Mouse (Mus musculus): ENCODE measurements around the gene Defb29. TPM values are rescaled to one million over a fixed set of nuclear protein-coding genes. Genes with fewer than 3 reads are reported as not detected.

Gene Defb29
- not detected in 2 replicates for polyA plus RNA-seq (2015; fragmentation: Nextera tagmentation; extraction: Ambion mirVana)

- no peaks in the 10 kb centered on the region for H3K27me3 ChIP-seq
- ATAC-seq (replicated peaks; ENCODE audit: insufficient number of reproducible peaks, insufficient read depth, low FRiP score, low read depth) = no peak
These were observed at the start of gene Defb29 for GRCm38 (mm10) chr2:152539944-152540710. TSS of gene Defb29 (minus strand) at chr2:152540098.

GRCm38 (mm10) chr2:152589021-152589420 lies 49.1 kb upstream of the Defb29 start:
- Histone ChIP-seq H3K4me1 (replicated peaks) (no peaks in the 10 kb centered on the region), H3K4me3 (no peak overlapping the region), H3K4me2 (no peak overlapping the region), H3K9ac (no peak overlapping the region), H3K27ac (no peak overlapping the region), H3K36me3 (no peaks in the 10 kb centered on the region), H3K27me3 (no peaks in the 10 kb centered on the region), H3K9me3 (replicated peaks) (no peaks in the 10 kb centered on the region)
- no peak for ATAC-seq (replicated peaks; ENCODE audit: insufficient number of reproducible peaks, insufficient read depth, low FRiP score, low read depth)
- WGBS = 52% methylated on average over 6 of the region's 6 CpGs

More at GRCm38 (mm10) chr2:152539944-152540710, at the start of gene Defb29:
- Histone ChIP-seq H3K9ac (no peak within 1 kb of the TSS), H3K4me1 (replicated peaks) (0 out of 2 replicates have a peak, but pooled peaks cover 3% of the 10 kb centered on the region), H3K27ac (no peak within 1 kb of the TSS), H3K4me2 (no peak within 1 kb of the TSS), H3K36me3 (no peaks in the 10 kb centered on the region), H3K4me3 (no peak within 1 kb of the TSS), H3K9me3 (replicated peaks) (no peaks in the 10 kb centered on the region)
- 53% methylated on average over 13 of the region's 13 CpGs for WGBS

GRCm38 (mm10) chr2:152588450-152588849 lies 48.6 kb upstream of the Defb29 start:
- Histone ChIP-seq H3K27ac (no peak overlapping the region), H3K9me3 (replicated peaks) (no peaks in the 10 kb centered on the region), H3K4me2 (no peak overlapping the region), H3K4me1 (replicated peaks) (no peaks in the 10 kb centered on the region), H3K9ac (no peak overlapping the region), H3K36me3 (no peaks in the 10 kb centered on the region), H3K27me3 (no peaks in the 10 kb centered on the region), H3K4me3 (no peak overlapping the region)
- ATAC-seq (replicated peaks; ENCODE audit: insufficient number of reproducible peaks, insufficient read depth, low FRiP score, low read depth) = no peak
- 36% methylated on average over 2 of the region's 2 CpGs for WGBS

GRCm38 (mm10) chr2:152586926-152587560 lies 47.1 kb upstream of the Defb29 start:
- ATAC-seq (replicated peaks; ENCODE audit: insufficient number of reproducible peaks, insufficient read depth, low FRiP score, low read depth) = no peak
- Histone ChIP-seq H3K9me3 (replicated peaks) (no peaks in the 10 kb centered on the region), H3K4me3 (no peak overlapping the region), H3K36me3 (no peaks in the 10 kb centered on the region), H3K4me2 (no peak overlapping the region), H3K4me1 (replicated peaks) (no peaks in the 10 kb centered on the region), H3K9ac (no peak overlapping the region), H3K27ac (no peak overlapping the region), H3K27me3 (no peaks in the 10 kb centered on the region)
- 67% methylated on average over 4 of the region's 4 CpGs for WGBS

GRCm38 (mm10) chr2:152580612-152581011 lies 40.7 kb upstream of the Defb29 start:
- H3K27me3 ChIP-seq = no peaks in the 10 kb centered on the region
- no peak overlapping the region for H3K9ac ChIP-seq
- no peak for ATAC-seq (replicated peaks; ENCODE audit: insufficient number of reproducible peaks, insufficient read depth, low FRiP score, low read depth)
- no peaks in the 10 kb centered on the region for H3K9me3 ChIP-seq (replicated peaks)
- H3K4me2 ChIP-seq = no peak overlapping the region
- H3K36me3 ChIP-seq = no peaks in the 10 kb centered on the region
- H3K4me1 ChIP-seq (replicated peaks) = peaks cover 9% of the 10 kb centered on the region
- H3K27ac ChIP-seq = no peak overlapping the region
- no peak overlapping the region for H3K4me3 ChIP-seq
- 55% methylated on average over 11 of the region's 11 CpGs for WGBS

- H3K27me3 ChIP-seq = no peaks in the 10 kb centered on the region
- ATAC-seq (replicated peaks; ENCODE audit: insufficient number of reproducible peaks, insufficient read depth, low FRiP score, low read depth) = no peak
- no peaks in the 10 kb centered on the region for H3K36me3 ChIP-seq
These were observed 40.2 kb upstream of the Defb29 start, which contains the start of gene Defb19 for GRCm38 (mm10) chr2:152580107-152580506. TSS of gene Defb19 (minus strand) at chr2:152580312.

GRCm38 (mm10) chr2:152573484-152573883 lies 33.6 kb upstream of the Defb29 start:
- Histone ChIP-seq H3K4me1 (replicated peaks) (no peaks in the 10 kb centered on the region), H3K4me2 (no peak overlapping the region), H3K27me3 (0 out of 2 replicates have a peak, but pooled peaks cover 4% of the 10 kb centered on the region), H3K9me3 (replicated peaks) (no peaks in the 10 kb centered on the region), H3K27ac (no peak overlapping the region), H3K9ac (no peak overlapping the region), H3K4me3 (no peak overlapping the region), H3K36me3 (no peaks in the 10 kb centered on the region)
- ATAC-seq (replicated peaks; ENCODE audit: insufficient number of reproducible peaks, insufficient read depth, low FRiP score, low read depth) = no peak
- WGBS = 68% methylated on average over 8 of the region's 8 CpGs

More at GRCm38 (mm10) chr2:152580107-152580506, 40.2 kb upstream of the Defb29 start, which contains the start of gene Defb19:
- H3K4me3 ChIP-seq = no peak within 1 kb of the TSS
- no peak within 1 kb of the TSS for H3K9ac ChIP-seq
- no peak within 1 kb of the TSS for H3K27ac ChIP-seq
- 52% methylated on average over 7 of the region's 7 CpGs for WGBS
- H3K9me3 ChIP-seq (replicated peaks) = no peaks in the 10 kb centered on the region
- peaks cover 9% of the 10 kb centered on the region for H3K4me1 ChIP-seq (replicated peaks)
- no peak within 1 kb of the TSS for H3K4me2 ChIP-seq

GRCm38 (mm10) chr2:152572114-152572794 lies 32.4 kb upstream of the Defb29 start, which contains the start of gene Defb21:
TSS of gene Defb21 (plus strand) at chr2:152572744.
- Histone ChIP-seq H3K27me3 (0 out of 2 replicates have a peak, but pooled peaks cover 4% of the 10 kb centered on the region), H3K27ac (no peak within 1 kb of the TSS), H3K36me3 (no peaks in the 10 kb centered on the region), H3K4me3 (no peak within 1 kb of the TSS), H3K4me2 (no peak within 1 kb of the TSS), H3K9me3 (replicated peaks) (no peaks in the 10 kb centered on the region), H3K9ac (no peak within 1 kb of the TSS), H3K4me1 (replicated peaks) (no peaks in the 10 kb centered on the region)
- no peak for ATAC-seq (replicated peaks; ENCODE audit: insufficient number of reproducible peaks, insufficient read depth, low FRiP score, low read depth)
- 56% methylated on average over 11 of the region's 11 CpGs for WGBS

- Histone ChIP-seq H3K27me3 (0 out of 2 replicates have a peak, but pooled peaks cover 4% of the 10 kb centered on the region), H3K36me3 (no peaks in the 10 kb centered on the region), H3K27ac (no peak overlapping the region), H3K9ac (no peak overlapping the region), H3K4me2 (no peak overlapping the region), H3K9me3 (replicated peaks) (no peaks in the 10 kb centered on the region), H3K4me3 (no peak overlapping the region), H3K4me1 (replicated peaks) (no peaks in the 10 kb centered on the region)
- 72% methylated on average over 6 of the region's 6 CpGs for WGBS
- ATAC-seq (replicated peaks; ENCODE audit: insufficient number of reproducible peaks, insufficient read depth, low FRiP score, low read depth) = no peak
These were observed 30.4 kb upstream of the Defb29 start for GRCm38 (mm10) chr2:152570313-152570712.

- H3K27me3 ChIP-seq = 0 out of 2 replicates have a peak, but pooled peaks cover 4% of the 10 kb centered on the region
- H3K4me3 ChIP-seq = no peak overlapping the region
- H3K9ac ChIP-seq = no peak overlapping the region
- no peak overlapping the region for H3K4me2 ChIP-seq
- 66% methylated on average over 4 of the region's 4 CpGs for WGBS
- H3K4me1 ChIP-seq (replicated peaks) = no peaks in the 10 kb centered on the region
- ATAC-seq (replicated peaks; ENCODE audit: insufficient number of reproducible peaks, insufficient read depth, low FRiP score, low read depth) = no peak
- H3K36me3 ChIP-seq = no peaks in the 10 kb centered on the region
- no peak overlapping the region for H3K27ac ChIP-seq
- no peaks in the 10 kb centered on the region for H3K9me3 ChIP-seq (replicated peaks)
These were observed 30.0 kb upstream of the Defb29 start for GRCm38 (mm10) chr2:152569881-152570280.

- no peak within 1 kb of the TSS for H3K9ac ChIP-seq
- H3K9me3 ChIP-seq (replicated peaks) = no peaks in the 10 kb centered on the region
- H3K4me1 ChIP-seq (replicated peaks) = no peaks in the 10 kb centered on the region
- 0 out of 2 replicates have a peak, but pooled peaks cover 4% of the 10 kb centered on the region for H3K27me3 ChIP-seq
- H3K36me3 ChIP-seq = no peaks in the 10 kb centered on the region
- no peak for ATAC-seq (replicated peaks; ENCODE audit: insufficient number of reproducible peaks, insufficient read depth, low FRiP score, low read depth)
- 89% methylated on average over 5 of the region's 5 CpGs for WGBS
- no peak within 1 kb of the TSS for H3K4me3 ChIP-seq
- no peak within 1 kb of the TSS for H3K27ac ChIP-seq
- no peak within 1 kb of the TSS for H3K4me2 ChIP-seq
These were observed 29.1 kb upstream of the Defb29 start, which contains the start of gene Gm17416 for GRCm38 (mm10) chr2:152569038-152569437. TSS of gene Gm17416 (plus strand) at chr2:152569338.

Data from heart, embryonic 15.5 days (tissue).